Mouse (Mus musculus) adrenal gland, postnatal 25 days (tissue): ENCODE measurements around the gene Polg2. TPM values are rescaled to one million over a fixed set of nuclear protein-coding genes. Genes with fewer than 3 reads are reported as not detected.
"Not testable (repeated sequence)": the region's sequence is repeated elsewhere in the genome, so short reads cannot be mapped to it uniquely, and the experiment has no call there.

ENCODE experiments used
- DNase-seq: peaks from one replicate; pipeline ENCODE4 v3.0.0; 2021; ENCODE audit warnings: mixed read lengths
- microRNA-seq, 2 experiments: library from miRNA; unstranded; fragments of <30 nt; microRNA quantifications; one replicate each; pipeline ENCODE4 v1.2.0; 2021
- total RNA-seq: library from RNA; stranded (reverse); gene quantifications from 2 replicates; pipeline ENCODE4 v1.2.3, GENCODE M21; 2021

Polg2 gene
- total RNA-seq, 1 experiment from 2014 or later = 8.4 TPM

DNA sequence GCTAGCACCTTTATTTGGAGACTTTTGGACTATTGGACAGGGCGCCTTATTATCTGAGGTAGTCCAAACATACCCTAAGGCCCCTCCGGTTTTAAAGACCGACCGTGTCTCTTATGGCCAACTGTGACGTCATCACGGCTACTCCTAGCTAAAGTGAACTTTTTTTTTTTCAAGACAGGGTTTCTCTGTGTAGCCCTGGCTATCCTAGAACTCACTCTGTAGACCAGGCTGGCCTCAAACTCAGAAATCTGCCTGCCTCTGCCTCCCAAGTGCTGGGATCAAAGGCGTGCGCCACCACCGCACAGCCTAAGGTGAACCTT, 54.5 kb downstream of the Polg2 start:
- DNase-seq = not testable (repeated sequence)

DNA sequence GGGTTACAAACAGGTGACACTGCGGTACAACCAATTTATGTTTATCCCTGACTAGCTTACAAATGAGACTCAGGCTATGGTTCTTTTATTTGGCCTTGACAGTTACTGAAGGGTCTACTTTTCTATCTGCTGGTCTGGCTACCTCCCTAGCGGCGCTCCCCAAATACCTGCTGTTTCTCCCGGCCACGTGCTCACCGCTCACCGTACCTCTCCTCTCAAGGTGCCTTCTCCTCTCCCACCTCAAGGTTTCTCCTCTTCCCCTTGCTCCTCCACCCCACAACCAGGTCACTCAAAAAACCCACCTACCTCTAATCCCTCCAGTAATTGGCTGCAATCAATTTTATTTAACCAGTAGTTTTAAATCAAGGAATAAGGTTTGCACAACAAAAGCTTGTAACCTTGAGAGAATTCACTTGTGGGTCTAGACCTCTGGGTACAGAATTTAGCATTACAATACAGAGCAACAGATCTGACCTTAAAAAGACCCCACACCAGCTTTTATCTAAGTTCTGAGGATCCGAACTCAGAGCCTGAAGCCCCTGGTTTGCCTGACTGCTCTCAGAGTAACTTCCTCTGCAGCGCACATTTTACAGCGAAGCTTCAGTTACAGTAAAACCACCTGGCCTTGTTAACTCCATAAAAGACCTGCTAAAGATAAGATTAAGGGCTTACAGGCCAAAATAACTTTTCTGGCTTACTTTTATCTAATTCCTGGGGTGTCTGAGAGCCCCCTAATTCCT, 55.0 kb downstream of the Polg2 start:
- DNase-seq = no peak

DNA sequence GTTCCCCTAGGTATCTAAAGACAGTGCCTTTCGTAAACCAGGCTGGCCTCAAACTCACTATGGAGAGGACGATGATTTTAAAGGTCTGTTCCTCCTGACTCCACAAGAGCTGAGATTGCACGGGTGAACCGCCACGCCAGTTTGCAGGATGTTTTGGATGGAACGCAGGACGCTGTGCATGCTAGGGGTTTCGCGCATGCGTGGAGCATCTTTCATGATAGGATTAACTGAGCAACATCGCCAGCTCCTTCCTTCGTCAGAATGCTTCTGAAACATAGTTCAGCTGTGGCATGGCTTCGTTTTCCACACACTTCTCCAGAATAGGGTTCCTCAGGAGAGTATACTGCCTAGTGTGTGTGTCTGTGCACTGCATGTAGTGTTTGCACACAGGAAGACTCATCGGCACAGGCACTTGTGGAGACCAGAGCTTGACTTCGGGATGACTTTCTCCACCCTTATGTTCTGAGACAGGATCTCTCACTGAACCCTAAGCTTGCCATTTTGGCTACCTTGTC, 55.7 kb downstream of the Polg2 start:
- DNase-seq = no peak

DNA sequence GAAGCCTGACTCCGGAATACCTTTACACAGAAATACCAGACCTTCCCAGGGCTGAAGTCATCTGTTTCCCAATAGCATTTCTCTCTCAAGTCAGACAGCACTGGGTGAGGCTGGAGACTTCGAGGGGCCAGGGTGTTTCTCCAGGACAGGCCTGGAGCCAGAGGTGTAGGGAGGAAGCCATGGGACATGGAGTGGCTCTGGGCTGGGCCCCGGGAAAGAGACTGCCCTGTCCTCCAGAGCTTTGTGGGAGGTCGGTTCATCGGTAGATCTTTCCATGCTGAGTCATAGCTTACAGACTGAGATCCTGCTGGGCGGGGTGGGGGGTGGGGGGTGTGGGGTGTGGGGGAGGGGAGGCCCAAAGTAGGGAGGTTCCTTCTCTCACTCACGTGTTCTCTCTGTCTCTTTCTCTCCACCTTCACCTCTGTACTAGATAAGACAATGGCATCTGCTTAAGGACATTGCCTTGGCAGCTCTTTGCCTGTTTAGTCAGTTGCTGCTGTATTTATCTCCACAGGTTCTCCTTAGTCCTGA, 56.4 kb downstream of the Polg2 start:
- peak; percentile 34 for DNase-seq

DNA sequence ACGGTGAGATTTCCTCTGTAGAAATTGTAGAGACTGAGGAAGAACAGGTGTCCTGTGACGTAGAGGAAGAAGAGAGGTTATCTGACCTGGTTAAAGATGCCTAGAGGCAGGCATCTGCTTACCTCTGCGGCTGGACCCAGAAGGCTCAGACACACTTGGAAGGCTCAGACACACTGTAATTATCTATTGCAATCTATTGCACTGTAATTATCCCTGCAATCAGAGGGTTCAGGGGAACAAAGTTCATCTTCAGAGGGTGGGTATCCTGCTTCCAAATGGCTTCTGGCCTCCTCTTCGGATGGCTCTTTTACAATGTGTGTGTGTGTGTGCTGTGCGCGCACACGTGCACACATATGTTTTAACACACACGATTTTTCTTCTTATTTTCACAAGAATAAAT, 59.0 kb downstream of the Polg2 start:
- DNase-seq = no peak

Small RNA genes lying within 50 kb of the gene (microRNA-seq; reads per million reads assigned to microRNA genes)
- gene Gm25994 = 0 to 1.0 reads per million in 2 experiments
- 8.6 to 12.8 reads per million in 2 experiments for gene Mir3064

Other genes starting within 250 kb of the Polg2 start
- 45.0 and 45.5 TPM in 2 replicates for gene Tex2, start 166.1 kb downstream of the Polg2 start, total RNA-seq
- 76.1 and 90.7 TPM in 2 replicates for gene Pecam1, start 28.9 kb downstream of the Polg2 start, total RNA-seq
- gene Milr1, start 28.3 kb downstream of the Polg2 start, total RNA-seq = 0.52 and 0.71 TPM in 2 replicates
- gene Ddx5, start 9.6 kb upstream of the Polg2 start, total RNA-seq = 703 and 926 TPM in 2 replicates
- 10.5 and 14.7 TPM in 2 replicates for gene Cep95, start 9.7 kb upstream of the Polg2 start, total RNA-seq
- 35.3 and 40.8 TPM in 2 replicates for gene Smurf2, start 141.2 kb upstream of the Polg2 start, total RNA-seq
- 34.7 and 36.0 TPM in 2 replicates for gene Kpna2, start 220.0 kb upstream of the Polg2 start, total RNA-seq
- 2.8 and 4.2 TPM in 2 replicates for gene 1810010H24Rik, start 246.1 kb upstream of the Polg2 start, total RNA-seq